Comparison of ENCODE assay signal across 8 mouse cellular contexts in genomic region chr7:130520049-130520425, GRCm38 (mm10). TPM values are rescaled to one million over a fixed set of nuclear protein-coding genes. Genes with fewer than 3 reads are reported as not detected.
DNase-seq lines count a peak whose midpoint lies in the region; ATAC-seq and TF ChIP-seq lines count a peak whose summit lies in the region.

TSS of gene Ate1 (minus strand) at chr7:130520369.

- 23% methylated on average over 20 of the region's 20 CpGs for WGBS in spleen, adult 2 months
- 16% methylated on average over 20 of the region's 20 CpGs for WGBS in embryonic facial prominence, embryonic 14.5 days
- WGBS in heart, embryonic 16.5 days = 18% methylated on average over 20 of the region's 20 CpGs
- WGBS in neural tube, embryonic 12.5 days = 22% methylated on average over 20 of the region's 20 CpGs

- peak within 1 kb of the TSS; percentile 78 for H3K27ac ChIP-seq in spleen, adult 2 months (ENCODE audit: insufficient read depth, low read length)
- H3K27ac ChIP-seq in embryonic facial prominence, embryonic 14.5 days (replicated peaks; ENCODE audit: low read depth, low read length) = peak within 1 kb of the TSS; percentile 98
- H3K27ac ChIP-seq in heart, embryonic 16.5 days (ENCODE audit: low read length) = peak within 1 kb of the TSS; percentile 99
- peak within 1 kb of the TSS; percentile 91 for H3K27ac ChIP-seq in neural tube, embryonic 12.5 days

- H3K4me3 ChIP-seq in spleen, adult 2 months (ENCODE audit: extremely low read depth, insufficient read depth, insufficient read length) = peak within 1 kb of the TSS; percentile 96
- H3K4me3 ChIP-seq in embryonic facial prominence, embryonic 14.5 days (ENCODE audit: low read depth, low read length) = peak within 1 kb of the TSS; percentile 58
- H3K4me3 ChIP-seq in heart, embryonic 16.5 days (ENCODE audit: low read length) = peak within 1 kb of the TSS; percentile 80
- peak within 1 kb of the TSS; percentile 80 for H3K4me3 ChIP-seq in neural tube, embryonic 12.5 days

- H3K27me3 ChIP-seq in spleen, adult 2 months (ENCODE audit: control insufficient read depth, insufficient read depth, low read length) = no peaks in the 10 kb centered on the region
- no peaks in the 10 kb centered on the region for H3K27me3 ChIP-seq in embryonic facial prominence, embryonic 14.5 days (replicated peaks; ENCODE audit: control insufficient read depth, insufficient read depth, low read length)
- H3K27me3 ChIP-seq in heart, embryonic 16.5 days (ENCODE audit: control insufficient read depth, insufficient read depth, low read length) = no peaks in the 10 kb centered on the region
- no peaks in the 10 kb centered on the region for H3K27me3 ChIP-seq in neural tube, embryonic 12.5 days (replicated peaks)

- no peak for TF ChIP-seq POLR2A in spleen, adult 2 months (IDR thresholded peaks at IDR 0.05; ENCODE audit: low read depth, low read length)

- no peaks in the 10 kb centered on the region for H3K36me3 ChIP-seq in spleen, adult 2 months (ENCODE audit: control insufficient read depth, insufficient read depth, low read length)
- H3K36me3 ChIP-seq in embryonic facial prominence, embryonic 14.5 days (ENCODE audit: control insufficient read depth, insufficient read depth, low read length) = no peaks in the 10 kb centered on the region
- H3K36me3 ChIP-seq in heart, embryonic 16.5 days (ENCODE audit: control insufficient read depth, insufficient read depth) = no peaks in the 10 kb centered on the region
- no peaks in the 10 kb centered on the region; the same call in 1 of the 2 replicates for H3K36me3 ChIP-seq in neural tube, embryonic 12.5 days

- H3K9me3 ChIP-seq in embryonic facial prominence, embryonic 14.5 days (ENCODE audit: control insufficient read depth, low read length) = no peaks in the 10 kb centered on the region
- H3K9me3 ChIP-seq in heart, embryonic 16.5 days (replicated peaks; ENCODE audit: control insufficient read depth, low read length) = no peaks in the 10 kb centered on the region
- no peaks in the 10 kb centered on the region for H3K9me3 ChIP-seq in neural tube, embryonic 12.5 days

- peak within 1 kb of the TSS; percentile 79 for H3K9ac ChIP-seq in embryonic facial prominence, embryonic 14.5 days (ENCODE audit: low read depth, low read length)
- H3K9ac ChIP-seq in heart, embryonic 16.5 days (ENCODE audit: low read length) = peak within 1 kb of the TSS; percentile 98
- H3K9ac ChIP-seq in neural tube, embryonic 12.5 days = peak within 1 kb of the TSS; percentile 89

- no peak for TF ChIP-seq CTCF in spleen, adult 2 months (IDR thresholded peaks at IDR 0.05; ENCODE audit: extremely low read depth, insufficient read depth, insufficient read length, insufficient replicate concordance)

- intact Hi-C loops in left cerebral cortex, postnatal 25 days (cut with DNase I) = no loop called here

- H3K4me1 ChIP-seq in spleen, adult 2 months (ENCODE audit: control insufficient read depth, insufficient read depth, insufficient read length) = peaks cover 5% of the 10 kb centered on the region
- H3K4me1 ChIP-seq in embryonic facial prominence, embryonic 14.5 days (ENCODE audit: control insufficient read depth, insufficient read depth, low read length) = peaks cover 11% of the 10 kb centered on the region; the same call in 1 of the 2 replicates
- H3K4me1 ChIP-seq in heart, embryonic 16.5 days (ENCODE audit: control insufficient read depth, insufficient read depth, low read length) = peaks cover 14% of the 10 kb centered on the region
- peaks cover 20% of the 10 kb centered on the region for H3K4me1 ChIP-seq in neural tube, embryonic 12.5 days

- H3K4me2 ChIP-seq in embryonic facial prominence, embryonic 14.5 days (ENCODE audit: low read depth, low read length) = peak within 1 kb of the TSS; percentile 91
- H3K4me2 ChIP-seq in heart, embryonic 16.5 days (ENCODE audit: low read depth, low read length) = peak within 1 kb of the TSS; percentile 88
- H3K4me2 ChIP-seq in neural tube, embryonic 12.5 days (replicated peaks) = peak within 1 kb of the TSS; percentile 73

- no peak for ATAC-seq in embryonic facial prominence, embryonic 14.5 days (ENCODE audit: low read depth)
- ATAC-seq in heart, embryonic 16.5 days (replicated peaks; ENCODE audit: extremely low read depth, insufficient read depth, low FRiP score) = no peak
- no peak for ATAC-seq in neural tube, embryonic 12.5 days (ENCODE audit: low FRiP score, low read depth)

- DNase-seq in spleen, adult 2 months (ENCODE audit: low read depth in 1 of 2, low spot score in 2 of 2) = no peak
- no peak for DNase-seq in spleen, postnatal 36 days (ENCODE audit: low spot score in 2 of 2)
- DNase-seq in embryonic facial prominence, embryonic 14.5 days (ENCODE audit: low spot score) = no peak
- peak in 1 of 2 experiments; percentile 55 for DNase-seq in left cerebral cortex, postnatal 25 days (ENCODE audit: low spot score in 2 of 2)
- DNase-seq in adipocyte (ENCODE audit: low spot score) = no peak
- no peak for DNase-seq in lung, postnatal 14 days

RNA-seq across cellular contexts. Expression of gene Ate1, which starts in this region (rescaled TPM):
- 4.2 and 5.3 TPM in 2 replicates for polyA plus RNA-seq in spleen, adult 2 months (2012; rRNA removed)
- polyA plus RNA-seq in embryonic facial prominence, embryonic 14.5 days (2014; fragmentation: Nextera tagmentation; extraction: Ambion mirVana) = 57.9 and 60.4 TPM in 2 replicates
- polyA plus RNA-seq in heart, embryonic 16.5 days (2015; fragmentation: Nextera tagmentation; extraction: Ambion mirVana) = 49.3 and 50.8 TPM in 2 replicates
- total RNA-seq in left cerebral cortex, postnatal 25 days (2021) = 10 to 100 TPM; 55.8 to 59.0 TPM
- 62.7 and 71.6 TPM in 2 replicates for polyA plus RNA-seq in neural tube, embryonic 12.5 days (2016; fragmentation: Nextera tagmentation; extraction: Ambion mirVana)
